Mouse (Mus musculus) monocyte, adult 2 months (primary cell): ENCODE measurements around the gene Keap1.
A peak's percentile ranks its signal among the peaks of the same experiment; 100 is the strongest.
"Not testable (repeated sequence)": the region's sequence is repeated elsewhere in the genome, so short reads cannot be mapped to it uniquely, and the experiment has no call there.

Source experiments
- DNase-seq, 2 experiments: peaks; one replicate each; pipeline ENCODE4 v3.0.0; 2022; ENCODE audit warnings: low spot score in 2 of 2, low read depth in 1 of 2

Gene Keap1

GRCm38 (mm10) chr9:21264272-21264999, 25.3 kb upstream of the Keap1 start:
- DNase-seq = no peak

- DNase-seq = peak; percentile 46 to 59
Observed at GRCm38 (mm10) chr9:21261831-21262230, 22.7 kb upstream of the Keap1 start.

- DNase-seq = no peak
Observed at GRCm38 (mm10) chr9:21260491-21261040, 21.4 kb upstream of the Keap1 start.

GRCm38 (mm10) chr9:21256349-21256748, 17.2 kb upstream of the Keap1 start:
- DNase-seq = not testable (repeated sequence)

- no peak for DNase-seq
Observed at GRCm38 (mm10) chr9:21254690-21255089, 15.5 kb upstream of the Keap1 start.

- no peak for DNase-seq
Observed at GRCm38 (mm10) chr9:21251116-21251735, 12.1 kb upstream of the Keap1 start.

- DNase-seq = no peak
Observed at GRCm38 (mm10) chr9:21250509-21250908, 11.3 kb upstream of the Keap1 start.

GRCm38 (mm10) chr9:21249629-21250508, 10.7 kb upstream of the Keap1 start:
- no peak for DNase-seq

- peak in 1 of 2 experiments; percentile 51 for DNase-seq
Observed at GRCm38 (mm10) chr9:21248326-21248725, 9.2 kb upstream of the Keap1 start, which contains the start of gene S1pr5. Gene S1pr5 (minus strand): TSS chr9:21248443.

- DNase-seq = no peak
Observed at GRCm38 (mm10) chr9:21246342-21246741, 7.2 kb upstream of the Keap1 start.

GRCm38 (mm10) chr9:21245113-21245487, 5.9 kb upstream of the Keap1 start:
- no peak for DNase-seq

GRCm38 (mm10) chr9:21244428-21245112, 5.4 kb upstream of the Keap1 start:
- no peak for DNase-seq

GRCm38 (mm10) chr9:21243826-21244427, 4.8 kb upstream of the Keap1 start:
- no peak for DNase-seq

GRCm38 (mm10) chr9:21241343-21241742, 2.2 kb upstream of the Keap1 start:
- peak in 1 of 2 experiments; percentile 72 for DNase-seq

GRCm38 (mm10) chr9:21239465-21239848, 296 bp upstream of the Keap1 start:
- DNase-seq = no peak

GRCm38 (mm10) chr9:21238004-21238732, 993 bp downstream of the Keap1 start:
- DNase-seq = no peak

GRCm38 (mm10) chr9:21237368-21238003, 1.7 kb downstream of the Keap1 start:
- peak in 1 of 2 experiments; percentile 26 for DNase-seq

- DNase-seq = no peak
Observed at GRCm38 (mm10) chr9:21236991-21237367, 2.2 kb downstream of the Keap1 start.

- no peak for DNase-seq
Observed at GRCm38 (mm10) chr9:21235341-21235740, 3.8 kb downstream of the Keap1 start.
